Mouse (Mus musculus) midbrain, embryonic 16.5 days (tissue): Measurements from ENCODE around the gene Rbl2. TPM values are rescaled to one million over a fixed set of nuclear protein-coding genes. Genes with fewer than 3 reads are reported as not detected.

Experiments used
- ATAC-seq: fragments of 200-750 bp; cut with Nextera tagmentation; 2 replicates; pipeline ENCODE4 v1.8.0; 2017; ENCODE audit warnings: moderate TSS enrichment
- H3K27ac ChIP-seq: fragments of 300-500 bp; sonication (generic); 2 replicates; pipeline ENCODE4 v1.5.1; 2014; ENCODE audit warnings: mild to moderate bottlenecking, low read length, mixed read lengths
- H3K27me3 ChIP-seq: fragments of 300-500 bp; sonication (generic); 2 replicates; pipeline ENCODE4 v1.6.1; 2014; ENCODE audit warnings: low read depth, low read length, mixed read lengths; ENCODE audit not compliant: control insufficient read depth, insufficient read depth
- H3K36me3 ChIP-seq: fragments of 300-500 bp; sonication (generic); 2 replicates; pipeline ENCODE4 v1.6.1; 2014; ENCODE audit warnings: mild to moderate bottlenecking, low read length, moderate library complexity, mixed read lengths; ENCODE audit not compliant: control insufficient read depth, insufficient read depth
- H3K4me1 ChIP-seq: fragments of 300-500 bp; sonication (generic); 2 replicates; pipeline ENCODE4 v1.6.1; 2014; ENCODE audit warnings: mild to moderate bottlenecking, low read length, mixed read lengths; ENCODE audit not compliant: control insufficient read depth, insufficient read depth
- H3K4me2 ChIP-seq: fragments of 300-500 bp; sonication (generic); 2 replicates; pipeline ENCODE4 v1.6.1; 2014; ENCODE audit warnings: mild to moderate bottlenecking, low read length, mixed read lengths
- H3K4me3 ChIP-seq: fragments of 300-500 bp; sonication (generic); 2 replicates; pipeline ENCODE4 v1.5.1; 2014; ENCODE audit warnings: low read depth, mild to moderate bottlenecking, low read length, moderate library complexity, mixed read lengths
- H3K9ac ChIP-seq: fragments of 300-500 bp; sonication (generic); 2 replicates; pipeline ENCODE4 v1.6.1; 2014; ENCODE audit warnings: low read depth, low read length, mixed read lengths
- H3K9me3 ChIP-seq: fragments of 300-500 bp; sonication (generic); replicated peaks from 2 replicates; pipeline ENCODE4 v1.6.1; 2014; ENCODE audit warnings: mild to moderate bottlenecking, low read length, mixed read lengths; ENCODE audit not compliant: control insufficient read depth, poor library complexity, severe bottlenecking
- WGBS: fragments of 180-500 bp; shearing (Covaris S2); extraction: QIAGEN DNeasy Blood & Tissue Kit; methylation state at CpG from one replicate; pipeline ENCODE4 v1.1.7; 2014; 5-methylcytosine and 5-hydroxymethylcytosine counted together
- polyA plus RNA-seq: library from polyadenylated mRNA; unstranded; fragments of >200 nt; fragmentation: Nextera tagmentation; extraction: Ambion mirVana; gene quantifications from 2 replicates; pipeline ENCODE4 v1.2.1, GENCODE M21; 2015

The Rbl2 gene
- 22.5 and 26.3 TPM in 2 replicates for polyA plus RNA-seq

- no peaks in the 10 kb centered on the region for H3K36me3 ChIP-seq
- under 1% methylated on average over 25 of the region's 25 CpGs for WGBS
- peak within 1 kb of the TSS; percentile 94 for H3K9ac ChIP-seq
- peak within 1 kb of the TSS; percentile 90 for H3K4me3 ChIP-seq
- H3K27me3 ChIP-seq, result no peaks in the 10 kb centered on the region
- H3K4me1 ChIP-seq, result peaks cover 18% of the 10 kb centered on the region
- ATAC-seq, result peak; percentile 99
- H3K9me3 ChIP-seq, result no peaks in the 10 kb centered on the region
- H3K4me2 ChIP-seq, result peak within 1 kb of the TSS; percentile 84
- H3K27ac ChIP-seq, result peak within 1 kb of the TSS; percentile 89
Measured at GRCm38 (mm10) chr8:91069834-91070233, at the start of gene Rbl2. Gene Rbl2 (plus strand): TSS chr8:91070057.

GRCm38 (mm10) chr8:91034417-91034816, 35.4 kb upstream of the Rbl2 start:
- H3K9me3 ChIP-seq, result no peaks in the 10 kb centered on the region
- no peak overlapping the region for H3K9ac ChIP-seq
- 84% methylated on average over 6 of the region's 6 CpGs for WGBS
- no peak overlapping the region for H3K4me2 ChIP-seq
- H3K27ac ChIP-seq, result no peak overlapping the region
- H3K36me3 ChIP-seq, result peaks cover 57% of the 10 kb centered on the region
- no peak overlapping the region for H3K4me3 ChIP-seq
- ATAC-seq, result no peak
- H3K4me1 ChIP-seq, result no peaks in the 10 kb centered on the region
- no peaks in the 10 kb centered on the region for H3K27me3 ChIP-seq

GRCm38 (mm10) chr8:91036905-91037304, 33.0 kb upstream of the Rbl2 start:
- H3K27ac ChIP-seq, result no peak overlapping the region
- 87% methylated on average over 6 of the region's 6 CpGs for WGBS
- H3K4me1 ChIP-seq, result no peaks in the 10 kb centered on the region
- H3K4me2 ChIP-seq, result no peak overlapping the region
- peaks cover 55% of the 10 kb centered on the region for H3K36me3 ChIP-seq
- H3K27me3 ChIP-seq, result no peaks in the 10 kb centered on the region
- no peak overlapping the region for H3K4me3 ChIP-seq
- ATAC-seq, result no peak
- H3K9me3 ChIP-seq, result no peaks in the 10 kb centered on the region
- H3K9ac ChIP-seq, result no peak overlapping the region

GRCm38 (mm10) chr8:91038637-91039036, 31.2 kb upstream of the Rbl2 start:
- Histone ChIP-seq H3K9me3 (no peaks in the 10 kb centered on the region), H3K27me3 (no peaks in the 10 kb centered on the region), H3K4me1 (no peaks in the 10 kb centered on the region), H3K4me3 (no peak overlapping the region), H3K36me3 (peaks cover 59% of the 10 kb centered on the region), H3K9ac (no peak overlapping the region), H3K27ac (no peak overlapping the region), H3K4me2 (no peak overlapping the region)
- ATAC-seq, result no peak
- WGBS, result 89% methylated on average over 1 of the region's 1 CpGs

- 92% methylated on average over 4 of the region's 4 CpGs for WGBS
- no peak overlapping the region for H3K4me3 ChIP-seq
- no peaks in the 10 kb centered on the region for H3K9me3 ChIP-seq
- H3K4me1 ChIP-seq, result no peaks in the 10 kb centered on the region
- ATAC-seq, result no peak
- H3K27ac ChIP-seq, result no peak overlapping the region
- H3K36me3 ChIP-seq, result peaks cover 38% of the 10 kb centered on the region
- H3K4me2 ChIP-seq, result no peak overlapping the region
- H3K27me3 ChIP-seq, result no peaks in the 10 kb centered on the region
- no peak overlapping the region for H3K9ac ChIP-seq
Measured at GRCm38 (mm10) chr8:91046370-91046769, 23.5 kb upstream of the Rbl2 start.

- H3K36me3 ChIP-seq, result peaks cover 31% of the 10 kb centered on the region
- H3K4me3 ChIP-seq, result no peak overlapping the region
- no peaks in the 10 kb centered on the region for H3K27me3 ChIP-seq
- 46% methylated on average over 8 of the region's 8 CpGs for WGBS
- no peaks in the 10 kb centered on the region for H3K9me3 ChIP-seq
- H3K4me2 ChIP-seq, result no peak overlapping the region
- no peak overlapping the region for H3K9ac ChIP-seq
- ATAC-seq, result no peak
- peak overlapping the region; percentile 46; the same call in 1 of the 2 replicates for H3K27ac ChIP-seq
- no peaks in the 10 kb centered on the region for H3K4me1 ChIP-seq
Measured at GRCm38 (mm10) chr8:91051037-91051436, 18.8 kb upstream of the Rbl2 start.

GRCm38 (mm10) chr8:91054418-91054817, 15.4 kb upstream of the Rbl2 start:
- ATAC-seq, result no peak
- H3K27me3 ChIP-seq, result no peaks in the 10 kb centered on the region
- no peak overlapping the region for H3K9ac ChIP-seq
- H3K36me3 ChIP-seq, result peaks cover 20% of the 10 kb centered on the region
- H3K4me2 ChIP-seq, result no peak overlapping the region
- H3K9me3 ChIP-seq, result no peaks in the 10 kb centered on the region
- H3K4me3 ChIP-seq, result no peak overlapping the region
- H3K27ac ChIP-seq, result no peak overlapping the region
- H3K4me1 ChIP-seq, result no peaks in the 10 kb centered on the region
- 97% methylated on average over 4 of the region's 4 CpGs for WGBS

- 44% methylated on average over 3 of the region's 3 CpGs for WGBS
- Histone ChIP-seq H3K9ac (no peak overlapping the region), H3K4me1 (no peaks in the 10 kb centered on the region), H3K4me3 (no peak overlapping the region), H3K27me3 (no peaks in the 10 kb centered on the region), H3K36me3 (peaks cover 14% of the 10 kb centered on the region), H3K4me2 (no peak overlapping the region), H3K27ac (no peak overlapping the region), H3K9me3 (no peaks in the 10 kb centered on the region)
- ATAC-seq, result no peak
Measured at GRCm38 (mm10) chr8:91056848-91057247, 13.0 kb upstream of the Rbl2 start.

GRCm38 (mm10) chr8:91059086-91059578, 10.7 kb upstream of the Rbl2 start:
- 0 out of 2 replicates have a peak, but pooled peaks have one; percentile 5 for ATAC-seq
- Histone ChIP-seq H3K9ac (no peak overlapping the region), H3K4me2 (no peak overlapping the region), H3K36me3 (0 out of 2 replicates have a peak, but pooled peaks cover 5% of the 10 kb centered on the region), H3K27me3 (no peaks in the 10 kb centered on the region), H3K4me3 (no peak overlapping the region), H3K4me1 (no peaks in the 10 kb centered on the region), H3K9me3 (no peaks in the 10 kb centered on the region), H3K27ac (no peak overlapping the region)
